Mouse (Mus musculus) embryo, embryonic 10 days (tissue): ENCODE data around the gene Amigo3.
A peak's percentile ranks its signal among the peaks of the same experiment; 100 is the strongest.

Source experiments
- DNase-seq: peaks from one replicate; pipeline ENCODE4 v3.0.0-alpha.2; 2015; ENCODE audit warnings: low spot score

Gene Amigo3

GRCm38 (mm10) chr9:108083561-108083960 is 30.6 kb downstream of the Amigo3 start:
- no peak for DNase-seq

- DNase-seq, result no peak
Measured at GRCm38 (mm10) chr9:108085261-108085660, 32.3 kb downstream of the Amigo3 start.

GRCm38 (mm10) chr9:108090611-108091120 is 37.7 kb downstream of the Amigo3 start:
- DNase-seq, result no peak

GRCm38 (mm10) chr9:108093586-108093985 is 40.6 kb downstream of the Amigo3 start:
- DNase-seq, result no peak

GRCm38 (mm10) chr9:108094184-108094941 is 41.4 kb downstream of the Amigo3 start, which contains the start of gene Apeh:
Apeh (minus strand) TSS chr9:108094606.
- DNase-seq, result peak; percentile 94

- DNase-seq, result peak; percentile 47
Measured at GRCm38 (mm10) chr9:108094998-108095411, 42.0 kb downstream of the Amigo3 start.

GRCm38 (mm10) chr9:108095518-108095917 is 42.6 kb downstream of the Amigo3 start:
- peak; percentile 87 for DNase-seq

GRCm38 (mm10) chr9:108095949-108096712 is 43.2 kb downstream of the Amigo3 start:
- no peak for DNase-seq

GRCm38 (mm10) chr9:108099619-108100018 is 46.7 kb downstream of the Amigo3 start:
- no peak for DNase-seq

- DNase-seq, result peak; percentile 48
Measured at GRCm38 (mm10) chr9:108104766-108105548, 52.0 kb downstream of the Amigo3 start.
